Mouse (Mus musculus) cerebellum, postnatal 10 days (tissue): ENCODE results near the gene Guk1.
"Not testable (repeated sequence)": the region's sequence is repeated elsewhere in the genome, so short reads cannot be mapped to it uniquely, and the experiment has no call there.

Source experiments
- DNase-seq, 2 experiments: peaks; one replicate each; pipeline ENCODE4 v3.0.0; 2021; ENCODE audit warnings: mixed read lengths in 2 of 2

The Guk1 gene

GRCm38 (mm10) chr11:59192059-59192386 lies at the start of gene Guk1:
TSS of gene Guk1 (minus strand) at chr11:59192212.
- no peak for DNase-seq

- peak; percentile 69 to 81 for DNase-seq
Observed at GRCm38 (mm10) chr11:59239796-59240195, 47.8 kb upstream of the Guk1 start.

GRCm38 (mm10) chr11:59239428-59239785 lies 47.4 kb upstream of the Guk1 start:
- DNase-seq: no peak

GRCm38 (mm10) chr11:59238525-59239427 lies 46.8 kb upstream of the Guk1 start:
- DNase-seq: peak; percentile 96 to 97

GRCm38 (mm10) chr11:59232797-59233196 lies 40.8 kb upstream of the Guk1 start:
- DNase-seq: no peak

GRCm38 (mm10) chr11:59230144-59230760 lies 38.2 kb upstream of the Guk1 start:
- peak; percentile 86 to 88 for DNase-seq

GRCm38 (mm10) chr11:59228122-59228953 lies 36.3 kb upstream of the Guk1 start, which contains the start of gene Arf1:
TSS of gene Arf1 (minus strand) at chr11:59228270.
- DNase-seq: peak; percentile 99

GRCm38 (mm10) chr11:59227604-59228121 lies 35.7 kb upstream of the Guk1 start:
- DNase-seq: no peak

- no peak for DNase-seq
Observed at GRCm38 (mm10) chr11:59226787-59227603, 35.0 kb upstream of the Guk1 start.

- no peak for DNase-seq
Observed at GRCm38 (mm10) chr11:59226251-59226650, 34.2 kb upstream of the Guk1 start.

- no peak for DNase-seq
Observed at GRCm38 (mm10) chr11:59225167-59225566, 33.2 kb upstream of the Guk1 start.

- DNase-seq: no peak
Observed at GRCm38 (mm10) chr11:59224470-59224869, 32.5 kb upstream of the Guk1 start.

- DNase-seq: no peak
Observed at GRCm38 (mm10) chr11:59224025-59224424, 32.0 kb upstream of the Guk1 start.

GRCm38 (mm10) chr11:59222306-59222705 lies 30.3 kb upstream of the Guk1 start:
- DNase-seq: no peak

GRCm38 (mm10) chr11:59221604-59222003 lies 29.6 kb upstream of the Guk1 start:
- no peak for DNase-seq

- peak; percentile 46 to 51 for DNase-seq
Observed at GRCm38 (mm10) chr11:59219064-59219463, 27.1 kb upstream of the Guk1 start.

- DNase-seq: no peak
Observed at GRCm38 (mm10) chr11:59218389-59218998, 26.5 kb upstream of the Guk1 start.

GRCm38 (mm10) chr11:59216955-59217354 lies 24.9 kb upstream of the Guk1 start:
- DNase-seq: no peak

- DNase-seq: peak; percentile 45 to 49
Observed at GRCm38 (mm10) chr11:59212892-59213494, 21.0 kb upstream of the Guk1 start.

- not testable (repeated sequence) for DNase-seq
Observed at GRCm38 (mm10) chr11:59212320-59212719, 20.3 kb upstream of the Guk1 start.

- DNase-seq: not testable (repeated sequence)
Observed at GRCm38 (mm10) chr11:59211561-59211960, 19.5 kb upstream of the Guk1 start.
